Mouse (Mus musculus) layer of hippocampus, adult 11-12 months (tissue): ENCODE results near the gene Taok1.
"Not testable (repeated sequence)": the region's sequence is repeated elsewhere in the genome, so short reads cannot be mapped to it uniquely, and the experiment has no call there.

Source experiments
- DNase-seq: peaks from one replicate; pipeline ENCODE4 v3.0.0; 2022; ENCODE audit warnings: low spot score

Gene Taok1

GRCm38 (mm10) chr11:77585201-77585600 is 22.4 kb downstream of the Taok1 start:
- DNase-seq: no peak

GRCm38 (mm10) chr11:77545261-77545660 is 62.4 kb downstream of the Taok1 start:
- DNase-seq: no peak

DNA sequence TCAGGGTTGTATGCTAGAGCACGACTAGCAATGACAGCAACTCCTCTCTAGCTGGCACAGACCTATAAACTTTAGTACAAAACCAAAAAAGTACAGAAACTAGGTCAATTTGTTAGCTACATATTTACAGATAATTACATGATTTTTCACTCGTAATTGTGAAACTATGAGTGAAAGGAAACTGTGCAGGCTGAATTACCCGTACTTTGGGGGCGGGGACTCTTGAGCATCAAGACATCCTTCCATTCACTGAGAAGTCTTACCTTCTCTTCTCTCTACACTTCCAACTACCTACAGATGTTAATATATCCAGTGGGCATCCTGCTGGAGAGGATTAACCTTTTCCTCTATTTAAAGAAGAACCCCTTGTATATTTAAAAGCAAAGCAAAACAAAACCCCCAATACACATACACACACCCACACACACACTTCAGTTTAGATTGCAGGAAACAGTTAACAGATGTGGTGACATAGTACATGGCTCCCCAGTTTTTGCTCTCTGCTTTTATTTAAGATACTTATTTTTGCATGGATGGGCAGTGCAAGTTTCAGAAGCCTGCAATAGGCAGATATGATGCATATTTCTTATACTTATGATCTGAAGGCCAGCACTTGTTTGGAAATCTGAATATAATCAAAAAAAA is 75.3 kb downstream of the Taok1 start:
- no peak for DNase-seq

DNA sequence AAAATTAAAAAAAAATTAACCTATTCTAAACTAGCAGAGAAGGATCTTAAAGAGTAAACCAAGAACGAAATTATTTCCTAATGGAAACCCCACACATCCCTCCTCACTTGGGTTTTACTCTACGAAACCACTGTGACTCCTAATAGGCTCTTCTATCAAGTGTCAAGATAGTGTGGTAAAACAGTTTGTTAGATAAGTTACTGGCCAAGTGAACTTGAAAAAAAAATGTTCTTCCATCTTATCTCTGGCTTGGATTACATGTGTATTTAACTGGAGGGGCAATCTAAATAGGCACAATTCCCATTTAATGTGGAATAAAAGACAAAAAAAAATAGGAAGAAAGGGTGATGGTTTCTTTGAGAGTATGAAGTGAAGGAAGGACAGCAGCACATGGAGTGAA is 76.8 kb downstream of the Taok1 start:
- DNase-seq: no peak

DNA sequence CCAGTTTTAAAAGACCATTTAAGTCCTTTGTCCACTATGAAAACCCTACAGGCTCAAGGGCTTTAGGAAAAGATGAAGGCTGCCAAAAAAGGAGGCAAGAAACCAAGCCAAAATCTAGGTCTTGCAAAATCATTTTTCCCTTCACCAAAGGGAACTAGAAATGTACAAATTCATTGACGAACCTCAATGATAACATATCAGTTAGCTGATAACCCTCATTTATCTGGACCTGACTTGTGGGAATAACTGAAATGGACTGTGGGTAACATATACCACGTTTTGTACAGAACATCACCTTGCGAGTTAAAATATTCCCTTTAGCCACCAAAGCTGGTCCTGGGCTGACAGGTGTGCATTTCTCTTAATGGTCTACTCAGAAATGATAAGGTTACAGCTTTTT is 78.0 kb downstream of the Taok1 start:
- no peak for DNase-seq

DNA sequence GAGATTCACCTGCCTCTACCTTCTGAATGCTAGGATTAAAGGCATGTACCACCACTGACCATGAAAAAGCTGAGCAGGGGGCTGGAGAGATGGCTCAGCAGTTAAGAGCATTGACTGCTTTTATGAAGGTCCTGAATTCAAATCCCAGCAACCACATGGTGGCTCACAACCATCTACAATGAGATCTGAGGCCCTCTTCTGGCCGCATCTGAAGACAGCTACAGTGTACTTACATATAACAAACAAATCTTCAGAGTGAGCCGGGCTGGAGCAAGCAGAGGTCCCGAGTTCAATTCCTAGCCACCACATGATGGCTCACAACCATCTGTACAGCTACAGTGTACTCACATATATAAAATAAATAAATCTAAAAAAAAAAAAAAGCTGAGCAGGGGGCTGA is 79.2 kb downstream of the Taok1 start:
- not testable (repeated sequence) for DNase-seq

DNA sequence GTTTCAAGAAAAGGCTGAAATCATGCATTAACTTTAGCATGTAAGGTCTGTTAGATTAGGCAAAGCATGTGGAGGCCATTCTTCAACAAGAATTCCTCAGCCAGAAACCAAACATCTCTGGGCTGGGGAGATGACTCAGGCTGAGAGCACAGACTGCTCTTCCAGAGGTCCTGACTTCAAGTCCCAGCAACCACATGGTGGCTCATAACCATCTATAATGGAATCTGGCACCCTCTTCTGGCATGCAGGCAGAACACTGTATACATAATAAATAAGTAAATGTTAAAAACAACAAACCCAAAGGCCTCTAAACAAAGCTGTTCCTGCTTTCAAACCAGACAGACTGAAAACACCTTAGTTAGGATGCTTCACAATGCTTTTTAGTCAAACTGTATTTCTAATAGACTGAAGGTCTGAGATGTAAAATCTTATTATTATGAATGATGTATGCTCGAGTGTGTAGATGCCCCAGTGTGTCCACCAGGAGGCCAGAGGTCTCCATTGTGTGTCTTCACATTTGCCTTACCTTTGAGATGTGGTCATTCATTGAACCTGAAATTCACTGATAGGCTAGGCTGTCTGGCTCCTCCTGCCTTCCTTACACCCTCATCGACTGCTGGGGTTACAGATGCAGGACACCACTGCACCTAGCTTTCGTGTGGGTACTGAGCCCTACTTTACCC is 81.7 kb downstream of the Taok1 start:
- DNase-seq: no peak

- DNase-seq: peak; percentile 68
These were observed 86.8 kb downstream of the Taok1 start for GRCm38 (mm10) chr11:77520601-77521529.

DNA sequence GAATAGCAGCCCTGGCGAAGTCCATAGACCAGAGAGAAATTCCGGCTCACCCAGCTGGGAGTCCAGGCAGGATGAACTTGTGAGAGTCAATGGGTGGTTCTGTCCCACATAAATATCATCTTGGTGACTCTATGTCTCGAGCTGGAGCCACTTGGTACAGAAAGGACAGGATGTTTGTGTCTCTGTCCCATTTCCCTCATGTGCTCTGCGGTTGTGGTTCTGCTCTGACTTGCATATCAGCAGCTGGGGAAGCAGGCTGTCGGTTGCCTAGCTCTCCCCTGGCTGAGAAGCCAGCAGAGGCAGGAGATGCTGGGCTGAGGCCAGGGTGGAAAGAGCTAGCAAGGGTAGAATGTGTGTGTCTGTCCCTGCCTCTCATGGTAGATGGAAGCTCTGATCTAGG is 88.6 kb downstream of the Taok1 start, which contains the start of gene Gm10392:
TSS of gene Gm10392 (minus strand) at position 156 of the 400 bp plus-strand sequence.
- no peak for DNase-seq

- no peak for DNase-seq
These were observed 89.4 kb downstream of the Taok1 start for GRCm38 (mm10) chr11:77518051-77518798.

- no peak for DNase-seq
These were observed 90.8 kb downstream of the Taok1 start for GRCm38 (mm10) chr11:77516553-77517425.

- DNase-seq: no peak
These were observed 91.7 kb downstream of the Taok1 start, which contains the start of gene Trp53i13 for GRCm38 (mm10) chr11:77515637-77516552. TSS of gene Trp53i13 (minus strand) at chr11:77515980.

GRCm38 (mm10) chr11:77514832-77515636 is 92.6 kb downstream of the Taok1 start, which contains the start of gene Abhd15:
TSS of gene Abhd15 (plus strand) at chr11:77515121.
- peak; percentile 75 for DNase-seq

DNA sequence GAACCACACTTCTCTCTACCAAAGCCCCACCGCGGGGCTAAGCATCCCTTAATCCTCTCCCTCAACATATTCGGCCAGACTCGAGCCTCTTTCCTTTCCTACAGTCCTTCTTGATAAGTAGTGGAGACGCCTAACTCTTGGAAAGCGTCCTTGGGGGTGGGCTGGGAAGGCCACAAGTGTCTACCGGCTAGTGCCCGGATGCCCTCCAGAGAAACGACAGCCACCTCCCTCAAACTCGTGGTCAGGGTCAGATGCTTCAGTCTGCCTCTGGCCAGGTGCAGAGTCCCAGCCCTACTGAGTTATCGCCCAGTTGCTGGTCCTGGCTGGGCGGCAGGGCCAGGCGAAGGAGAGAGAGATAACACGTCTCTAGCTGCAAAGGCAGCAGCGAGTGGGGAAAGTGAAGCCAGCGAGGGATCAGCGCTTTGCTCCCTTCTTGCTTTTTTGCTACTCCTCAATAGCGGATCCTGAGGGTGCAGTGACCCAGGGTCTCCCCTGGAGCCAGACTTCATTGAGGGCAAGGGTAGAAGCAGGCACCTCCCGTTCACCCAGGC is 93.3 kb downstream of the Taok1 start:
- no peak for DNase-seq

GRCm38 (mm10) chr11:77513811-77514170 is 93.8 kb downstream of the Taok1 start:
- no peak for DNase-seq

DNA sequence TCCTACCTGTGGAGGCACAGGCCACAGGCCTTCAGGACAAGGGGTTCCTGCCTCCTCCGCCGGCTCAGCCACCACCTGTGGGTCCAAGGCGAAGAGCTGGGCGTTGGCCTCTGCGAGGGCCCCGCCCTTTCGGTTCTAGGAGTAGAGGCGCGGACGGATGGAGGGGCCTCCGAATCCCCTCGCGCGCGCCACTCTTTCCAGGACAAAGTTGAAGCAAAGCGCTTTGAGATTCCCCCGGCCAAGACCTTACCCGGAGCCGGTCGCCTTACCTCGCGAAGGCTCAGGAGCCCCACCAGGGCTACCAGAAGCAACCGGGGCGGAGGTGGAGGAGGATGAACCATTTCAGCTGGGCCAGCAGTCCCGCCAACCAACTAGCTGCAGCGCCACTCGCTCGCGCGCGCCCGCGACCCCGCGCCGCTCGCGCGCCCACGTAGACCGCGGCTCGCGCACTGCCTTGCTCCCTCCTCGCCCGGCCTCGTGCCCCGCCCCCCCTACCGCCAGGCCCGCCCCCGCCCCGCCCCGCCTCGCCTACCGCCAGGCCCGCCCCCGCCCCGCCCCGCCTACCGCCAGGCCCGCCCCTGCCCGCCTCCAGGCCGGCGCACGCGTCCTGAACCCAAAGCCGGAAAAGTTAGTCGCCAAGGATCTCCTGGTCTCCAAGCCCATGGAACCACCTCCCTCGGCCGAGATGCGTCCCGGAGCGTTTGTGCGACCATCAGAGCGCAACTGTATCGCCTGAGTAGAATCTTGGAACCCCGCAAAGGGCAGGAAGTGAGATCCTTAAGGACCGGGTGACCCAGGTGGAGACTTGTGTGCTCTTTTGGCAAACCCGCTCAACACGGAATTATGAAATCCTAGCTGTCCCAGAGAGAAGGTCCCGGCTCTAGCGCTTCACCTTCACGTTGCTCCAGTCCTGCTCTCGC is 94.5 kb downstream of the Taok1 start:
- DNase-seq: peak; percentile 78

DNA sequence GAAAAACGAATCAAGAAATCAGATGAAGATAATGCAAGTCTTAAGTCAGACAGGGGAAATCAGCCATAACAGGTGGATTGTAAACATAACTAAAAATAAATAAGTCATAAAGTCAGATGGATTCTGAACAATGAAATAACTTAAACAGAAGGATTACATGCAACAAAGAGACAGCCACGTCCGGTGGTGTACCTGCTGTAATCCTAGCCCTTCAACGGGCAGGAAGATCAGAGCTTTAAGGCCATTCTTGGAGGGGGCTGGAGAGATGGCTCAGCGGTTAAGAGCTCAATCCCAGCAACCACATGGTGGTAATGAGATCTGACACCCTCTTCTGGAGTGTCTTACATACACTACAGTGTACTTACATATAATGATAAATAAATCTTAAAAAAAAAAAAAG is 96.3 kb downstream of the Taok1 start:
- DNase-seq: no peak
